Mouse (Mus musculus) adrenal gland, adult 18-20 months (tissue): ENCODE measurements around the gene Rcbtb2. TPM values are rescaled to one million over a fixed set of nuclear protein-coding genes. Genes with fewer than 3 reads are reported as not detected.
A peak's percentile ranks its signal among the peaks of the same experiment; 100 is the strongest.
"Not testable (repeated sequence)": the region's sequence is repeated elsewhere in the genome, so short reads cannot be mapped to it uniquely, and the experiment has no call there.

Experiments
- DNase-seq, 2 experiments: peaks; one replicate each; pipeline ENCODE4 v3.0.0; 2021 to 2022; ENCODE audit warnings: low spot score in 2 of 2
- total RNA-seq, 2 experiments: library from RNA; stranded (reverse); gene quantifications; 1 replicate in 1 of 2; 2 replicates in 1 of 2; pipeline ENCODE4 v1.2.3; 2021

Gene Rcbtb2
- total RNA-seq, 2 experiments from 2014 or later = 29.5 to 51.1 TPM

DNA sequence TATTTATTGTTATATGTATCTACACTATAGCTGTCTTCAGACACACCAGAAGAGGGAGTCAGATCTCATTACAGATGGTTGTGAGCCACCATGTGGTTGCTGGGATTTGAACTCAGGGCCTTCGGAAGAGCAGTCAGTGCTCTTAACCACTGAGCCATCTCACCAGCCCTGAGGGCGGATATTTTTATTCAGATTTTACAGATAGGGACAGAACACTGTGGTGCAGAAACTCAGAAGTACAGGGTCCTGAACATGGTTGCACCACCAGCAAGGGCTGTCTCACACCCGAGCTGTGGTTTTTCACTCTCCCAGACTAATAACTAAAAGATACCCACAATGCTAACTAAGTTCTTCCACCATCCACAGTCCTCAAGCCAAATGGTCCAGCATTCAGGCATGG is 7.9 kb upstream of the Rcbtb2 start:
- not testable (repeated sequence) for DNase-seq

DNA sequence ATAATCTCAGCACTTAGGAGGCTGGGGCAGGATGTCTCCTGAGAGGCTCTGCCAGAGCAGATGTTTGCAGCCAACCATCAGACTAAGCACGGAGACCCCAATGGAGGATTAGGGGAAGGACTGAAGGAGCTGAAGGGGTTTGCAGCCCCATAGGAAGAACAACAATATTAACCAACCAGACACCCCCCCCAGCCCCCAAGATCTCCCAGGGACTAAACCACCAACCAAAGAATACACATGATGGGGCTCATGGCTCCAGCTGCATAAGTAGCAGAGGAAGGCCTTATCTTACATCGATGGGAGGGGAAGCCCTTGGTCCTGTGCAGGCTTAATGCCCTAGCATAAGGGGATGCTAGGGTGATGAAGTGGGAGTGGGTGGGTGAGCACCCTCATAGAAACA is 6.5 kb upstream of the Rcbtb2 start:
- no peak for DNase-seq

DNA sequence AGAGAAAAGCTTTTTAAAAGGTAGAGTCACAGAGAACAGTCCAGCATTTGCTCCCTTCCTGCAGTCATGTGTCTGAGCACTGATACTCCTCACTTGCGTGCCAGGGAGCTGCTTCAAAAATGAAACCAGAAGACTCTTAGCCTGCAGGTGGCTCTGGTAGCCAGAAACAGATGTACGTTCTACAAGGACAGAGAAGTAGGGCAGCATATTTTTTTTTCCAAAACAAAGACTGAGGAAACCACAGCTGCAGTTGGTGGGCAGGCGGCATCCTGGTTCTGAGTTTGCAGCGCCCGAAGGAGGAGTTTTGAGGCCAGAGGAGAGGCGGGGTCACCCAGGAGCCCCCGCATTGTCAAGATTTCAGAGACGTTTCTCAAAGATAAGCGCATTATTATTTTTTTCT is 5.9 kb upstream of the Rcbtb2 start:
- no peak for DNase-seq

DNA sequence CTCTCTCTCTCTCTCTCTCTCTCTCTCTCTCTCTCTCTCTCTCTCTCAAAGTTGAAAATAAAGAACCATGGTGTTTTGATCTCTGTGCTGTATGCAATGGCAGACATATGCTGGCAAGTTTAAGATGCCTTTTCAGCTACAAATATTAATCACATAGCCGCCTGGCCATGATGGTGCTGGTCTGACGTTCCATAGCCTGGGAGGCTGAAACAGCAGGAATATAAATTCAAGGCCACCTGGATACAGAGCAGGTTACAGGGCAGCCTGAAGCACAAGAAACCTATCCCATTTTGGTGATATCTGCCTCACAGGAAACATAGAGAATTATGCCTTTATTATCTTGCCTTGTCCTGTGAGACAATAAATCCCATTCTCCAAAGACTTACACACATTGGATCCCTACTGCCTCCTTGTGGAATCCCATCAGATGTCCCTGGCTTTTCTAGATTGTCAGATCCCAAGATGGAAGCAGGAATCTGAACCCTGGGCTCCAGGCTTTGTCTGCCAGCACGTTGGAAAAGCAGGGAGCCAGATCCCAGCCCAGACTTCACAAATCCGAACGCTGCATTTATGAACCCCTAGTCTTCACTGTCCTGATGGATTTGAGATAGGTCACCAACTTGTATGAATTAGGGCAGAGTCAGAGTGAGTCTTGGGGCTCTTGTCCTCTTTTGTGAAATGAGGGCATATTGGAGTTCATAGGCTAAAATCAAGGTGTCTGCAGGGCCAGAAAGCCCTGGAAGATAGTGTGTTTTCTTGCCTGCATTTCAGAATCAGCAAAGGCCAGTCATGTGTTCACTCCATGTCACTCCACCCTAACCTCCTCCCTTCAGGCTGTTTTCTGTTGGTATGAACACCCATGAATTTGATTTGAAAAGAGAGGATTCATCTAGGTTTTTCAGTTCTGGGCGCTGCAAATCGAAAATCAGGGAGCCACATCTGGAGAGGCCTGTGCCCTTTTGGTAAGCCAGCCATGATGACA is 5.1 kb upstream of the Rcbtb2 start:
- DNase-seq = no peak

DNA sequence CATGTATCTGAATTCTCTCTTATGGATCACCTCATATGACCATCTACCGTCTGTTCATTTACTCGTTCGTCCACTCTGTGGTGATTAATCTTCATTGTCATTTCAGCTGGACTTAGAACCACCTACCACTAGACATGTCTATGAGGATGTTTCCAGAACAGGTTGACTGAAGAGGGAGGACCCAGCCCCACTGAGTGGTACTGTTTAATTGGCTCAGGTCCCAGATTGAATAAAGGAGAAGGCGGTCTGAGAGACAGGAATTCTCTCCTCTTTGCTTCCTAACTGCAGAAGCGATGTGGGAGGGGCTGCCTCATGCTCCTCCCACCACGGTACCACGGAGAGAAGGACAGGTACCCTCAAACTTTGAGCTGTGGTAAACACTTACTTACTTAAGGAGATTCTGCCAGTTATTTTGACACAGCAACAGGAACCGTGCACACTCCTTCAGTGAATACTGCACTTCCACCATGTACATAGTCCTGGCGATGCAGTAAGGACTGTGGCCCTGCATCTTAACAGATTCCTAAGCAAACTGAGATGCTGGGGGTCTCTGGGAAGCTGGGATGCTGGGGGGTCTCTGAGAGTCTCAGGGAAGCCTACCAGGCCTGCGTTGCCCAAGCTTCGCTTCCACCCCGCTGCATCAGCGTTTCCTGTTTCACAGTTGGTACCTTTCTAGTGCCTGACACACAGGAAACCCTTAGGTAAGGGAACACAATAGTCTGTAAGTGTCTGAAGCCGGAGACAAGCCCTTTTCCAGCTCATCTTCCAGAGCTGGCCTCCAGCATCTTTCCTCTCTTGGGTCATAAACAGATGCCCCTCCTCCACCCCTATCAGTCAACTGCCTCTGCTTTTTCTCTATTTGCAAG is 4.1 kb upstream of the Rcbtb2 start:
- no peak for DNase-seq

DNA sequence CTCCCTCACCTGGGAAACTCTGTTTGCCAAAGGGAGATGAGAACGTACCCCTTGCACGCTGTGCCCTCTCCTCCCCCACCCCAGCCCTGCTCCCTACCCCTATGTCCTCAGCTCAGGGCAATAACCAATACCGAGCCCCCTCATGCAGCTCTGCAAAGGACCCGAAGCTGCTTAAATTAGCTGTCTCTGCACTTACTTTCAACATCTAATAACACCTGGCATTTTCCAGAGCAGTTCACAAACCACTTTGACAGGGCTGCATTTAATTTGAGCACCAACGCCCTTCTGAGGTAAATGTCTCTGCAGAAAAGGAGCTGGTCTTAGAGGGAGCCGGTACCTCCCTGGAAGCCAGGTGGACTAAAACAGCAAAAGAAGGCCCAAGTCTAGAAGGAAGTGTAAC is 3.4 kb upstream of the Rcbtb2 start:
- no peak for DNase-seq

DNA sequence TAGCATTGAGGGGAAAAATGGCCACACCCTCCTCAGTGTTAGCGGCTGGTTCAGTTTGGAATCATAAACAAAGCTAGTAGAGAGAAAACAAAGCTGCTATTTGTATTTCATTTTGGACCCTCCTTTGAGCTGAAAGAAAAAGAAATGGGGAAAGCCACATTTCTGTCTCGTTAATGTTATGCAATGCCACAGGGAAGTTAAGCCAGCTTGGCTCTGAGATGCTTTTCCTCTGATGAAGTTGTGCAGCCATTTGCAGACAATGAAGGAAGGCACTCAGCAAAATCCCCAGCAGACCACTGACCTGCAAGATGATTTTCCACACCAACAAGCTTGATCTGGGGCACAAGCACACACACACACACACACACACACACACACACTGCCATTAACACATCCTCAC is 2.9 kb upstream of the Rcbtb2 start:
- DNase-seq = no peak

DNA sequence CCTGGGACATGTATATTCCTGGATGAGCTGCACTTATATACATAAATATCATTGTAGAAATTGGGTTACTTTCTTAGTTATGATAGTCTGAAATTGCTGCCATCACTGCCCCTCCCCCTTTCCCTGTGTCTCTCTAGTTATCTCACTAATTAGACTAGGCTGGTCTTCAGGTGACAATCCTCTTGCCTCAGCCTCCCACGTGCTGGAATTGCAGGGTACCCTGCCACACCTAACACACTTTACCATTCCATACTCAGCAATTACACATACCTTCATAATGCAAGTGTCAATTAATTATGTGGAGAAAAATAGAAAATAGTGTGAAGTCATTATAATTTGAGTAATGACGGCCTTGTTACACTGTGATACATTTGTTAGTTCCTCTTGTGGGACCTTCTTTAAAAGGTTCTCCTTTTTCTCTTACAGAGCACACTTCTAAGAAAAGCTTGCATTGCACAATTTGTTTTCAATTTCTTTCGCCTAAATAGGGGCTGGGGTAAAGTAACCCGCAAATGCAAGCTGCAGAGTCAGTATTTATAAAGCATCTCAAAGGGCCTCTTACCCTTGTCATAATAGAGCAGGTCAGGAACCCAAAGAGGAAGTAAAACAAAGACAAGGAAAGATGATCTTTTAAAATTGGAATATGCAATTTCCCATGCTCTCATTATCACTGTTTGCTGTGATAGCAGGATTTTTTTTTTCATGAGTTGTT is 470 bp upstream of the Rcbtb2 start:
- DNase-seq = no peak

DNA sequence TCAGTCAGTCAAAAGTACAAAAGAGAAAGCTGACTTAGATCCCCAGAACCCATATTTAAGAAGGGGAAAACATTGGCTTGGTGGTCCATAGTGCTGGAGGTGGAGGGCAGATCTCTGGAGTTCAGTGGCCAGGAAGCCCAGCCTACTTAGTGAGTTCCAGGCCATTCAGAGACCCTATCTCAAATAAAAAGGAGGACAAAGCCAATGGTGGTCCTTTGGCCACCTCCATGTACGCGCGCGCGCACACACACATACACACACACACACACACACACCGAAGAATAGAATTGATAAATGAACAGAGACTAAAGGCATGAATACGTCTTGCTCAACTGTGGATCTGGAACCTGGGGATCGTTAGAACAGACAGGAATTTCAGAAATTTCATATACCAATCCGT is 544 bp downstream of the Rcbtb2 start:
- DNase-seq = no peak

DNA sequence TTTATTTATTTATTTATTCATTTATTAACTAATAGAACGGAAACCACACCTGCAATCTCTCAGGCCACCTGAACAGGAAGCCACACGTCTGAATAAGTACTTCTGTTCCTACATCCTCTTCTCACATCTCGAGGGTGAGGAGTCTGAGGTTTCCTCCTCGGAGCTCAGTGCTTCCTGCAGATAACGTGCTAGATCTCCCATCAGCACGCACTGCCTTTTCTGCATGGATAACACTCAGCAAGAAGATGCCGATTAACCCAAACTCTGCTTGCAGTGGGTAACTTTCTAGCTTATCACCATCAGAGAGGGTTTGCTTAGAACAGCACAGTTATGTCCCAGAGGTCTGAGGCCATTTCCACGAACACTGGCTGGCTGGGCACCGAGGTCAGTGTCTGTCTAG is 949 bp downstream of the Rcbtb2 start:
- DNase-seq = no peak

DNA sequence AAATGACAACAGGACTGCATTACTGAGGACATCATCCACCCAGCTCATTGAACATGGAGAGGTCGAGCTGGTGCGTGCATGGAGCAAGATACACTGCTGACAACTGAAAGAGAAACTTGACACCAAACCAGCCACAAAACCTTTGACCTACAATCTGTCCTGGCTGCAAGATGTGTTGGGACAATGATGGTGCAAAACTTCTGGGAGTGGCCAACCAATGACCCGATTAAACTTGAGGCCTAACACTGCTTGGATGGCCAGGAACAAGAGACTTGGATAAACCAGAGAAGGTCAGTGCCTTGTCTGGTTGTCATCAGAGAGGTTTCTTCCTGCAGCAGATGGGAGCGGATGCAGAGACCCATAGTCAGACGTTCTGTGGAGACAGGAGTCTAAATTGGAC is 7.7 kb downstream of the Rcbtb2 start:
- no peak for DNase-seq

DNA sequence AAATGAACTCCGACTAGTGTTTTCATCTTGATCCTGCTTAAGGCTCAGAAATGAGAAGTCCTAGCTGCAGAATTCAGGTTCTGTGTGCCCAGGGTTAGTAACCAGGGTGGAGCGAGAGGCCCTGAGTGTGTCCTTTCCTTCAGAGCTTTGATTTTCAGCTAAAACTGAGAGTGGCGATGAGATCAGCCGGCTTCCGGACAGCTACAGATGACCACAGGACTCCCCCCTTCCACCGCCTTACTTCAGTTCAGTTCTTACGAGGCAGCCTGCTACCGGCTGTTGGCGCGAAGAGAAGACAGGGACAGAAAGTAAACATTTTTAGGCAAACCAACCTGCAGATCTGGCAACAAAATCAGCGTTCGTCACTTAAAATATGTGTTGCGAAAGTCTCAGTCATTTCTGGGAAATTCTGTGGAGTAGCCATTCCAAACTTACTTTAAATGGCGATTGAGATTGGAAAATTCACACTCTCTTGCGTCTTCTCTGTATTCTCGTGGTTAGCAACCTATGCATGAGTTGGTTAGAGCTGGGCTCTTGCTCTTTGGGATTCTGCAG is 9.1 kb downstream of the Rcbtb2 start:
- no peak for DNase-seq

DNA sequence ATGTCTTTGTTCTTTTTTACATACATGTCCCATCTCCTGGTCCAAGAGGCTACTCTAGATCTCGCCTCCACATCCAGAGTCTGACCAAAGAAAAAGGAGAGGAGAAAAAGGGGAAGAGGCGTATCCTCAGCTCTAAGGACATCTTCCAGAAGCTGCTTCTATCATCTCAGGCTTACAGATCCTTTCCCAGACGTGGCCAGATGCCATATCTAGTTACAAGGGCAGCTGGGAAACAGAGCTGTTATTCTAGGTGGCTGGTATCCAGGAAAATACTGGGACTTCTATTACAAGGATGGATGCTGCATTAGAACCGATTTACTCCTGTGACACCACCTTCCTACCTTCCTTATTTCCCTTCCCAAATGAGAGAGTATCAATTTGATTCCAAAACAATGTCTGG is 9.9 kb downstream of the Rcbtb2 start:
- DNase-seq = no peak

DNA sequence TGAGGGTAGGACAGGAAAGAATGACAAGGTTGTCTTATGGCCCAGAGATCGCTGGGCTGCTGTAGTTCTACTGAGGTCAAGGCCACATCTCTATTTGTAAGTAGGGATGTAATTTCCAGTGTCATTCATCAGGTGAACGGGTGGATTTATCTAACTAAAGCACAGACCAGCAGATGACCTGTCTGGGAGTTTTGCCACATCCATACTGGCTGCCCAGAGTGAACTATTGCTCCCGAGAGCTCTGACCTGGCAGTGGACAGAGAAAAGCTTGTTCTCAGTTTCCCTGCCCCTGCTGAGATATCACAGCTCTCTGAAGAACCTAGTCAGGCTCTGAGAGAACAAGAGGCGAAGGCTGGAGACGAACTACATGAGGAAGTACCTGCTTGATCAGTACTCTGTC is 14.4 kb downstream of the Rcbtb2 start:
- no peak for DNase-seq

DNA sequence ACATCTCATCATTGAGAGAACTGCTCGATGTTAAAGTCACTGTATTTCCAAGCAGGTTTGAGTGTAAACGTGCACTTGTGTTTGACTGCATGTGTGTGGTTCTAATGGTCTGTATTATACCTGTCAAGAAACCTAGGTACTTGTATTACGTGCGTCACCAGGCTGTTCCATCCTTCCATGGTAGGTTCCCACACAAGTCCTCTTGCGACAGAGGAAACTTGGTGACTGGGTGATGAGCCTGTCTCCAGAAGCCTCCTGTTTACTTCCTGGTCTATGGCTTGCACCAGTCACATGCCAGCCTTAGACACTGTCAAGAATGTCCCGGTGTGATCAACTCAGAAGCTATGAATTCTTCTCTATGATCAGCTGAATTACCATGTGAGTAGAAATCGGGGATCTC is 15.6 kb downstream of the Rcbtb2 start:
- DNase-seq = no peak

DNA sequence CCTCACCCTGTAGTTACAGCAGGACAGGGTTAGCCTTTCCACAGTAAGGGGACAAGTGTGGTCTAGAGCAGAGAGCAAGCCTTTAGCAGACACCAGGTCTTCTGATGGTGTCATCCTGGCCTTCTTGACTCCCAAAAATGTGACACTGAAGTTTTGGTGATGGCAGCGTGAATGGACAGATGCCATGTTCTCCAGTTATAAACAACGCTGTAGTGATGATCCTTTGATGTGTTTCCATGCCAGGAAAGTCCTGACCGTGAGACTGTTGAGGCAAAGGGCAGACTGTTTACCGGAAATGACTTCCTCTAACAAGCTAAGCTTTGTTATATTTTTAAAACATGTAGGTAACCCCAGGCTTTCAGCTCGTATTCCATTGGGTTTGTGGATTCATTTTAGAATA is 17.0 kb downstream of the Rcbtb2 start:
- no peak for DNase-seq

DNA sequence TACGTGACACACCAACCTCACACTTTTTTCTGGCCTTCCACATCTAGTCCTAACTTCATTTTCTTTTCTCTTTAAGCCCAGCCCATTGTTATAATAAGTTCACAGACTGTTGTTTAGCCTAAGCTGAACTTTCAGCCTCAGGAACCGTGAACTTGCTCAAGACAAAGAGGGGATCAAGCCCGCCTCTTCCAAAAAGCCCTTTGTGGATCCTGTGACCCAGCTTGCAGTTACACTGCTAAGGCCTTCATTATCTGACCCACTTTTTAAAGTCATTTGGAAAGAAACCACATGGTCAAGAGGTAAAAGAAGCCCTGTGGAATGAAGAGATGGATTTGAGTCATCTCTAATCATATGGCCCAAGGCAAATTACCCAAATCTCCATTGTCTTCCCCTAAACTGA is 19.0 kb downstream of the Rcbtb2 start:
- no peak for DNase-seq

DNA sequence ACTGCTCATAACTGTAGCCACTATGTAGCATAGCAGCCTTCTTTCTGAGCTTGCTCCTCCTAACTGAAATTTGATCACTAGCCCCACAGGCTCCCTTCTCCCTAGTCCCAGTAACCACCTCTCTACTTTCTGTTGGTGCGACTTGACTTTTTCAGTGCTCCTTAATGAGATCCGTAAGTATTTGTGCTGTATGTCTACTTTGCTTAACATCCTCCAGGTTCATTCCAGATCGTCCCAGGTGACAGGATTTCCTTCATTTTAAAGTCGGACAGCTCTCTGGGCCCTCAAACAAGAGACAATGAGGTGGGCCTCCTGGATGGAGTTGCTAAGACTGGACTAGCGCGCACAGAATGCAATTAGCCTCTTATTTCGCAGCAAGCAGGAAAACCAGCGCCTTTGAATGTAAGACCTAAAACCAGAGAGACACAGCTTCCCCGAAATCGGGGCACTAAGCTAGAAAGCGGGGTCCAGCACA is 19.6 kb downstream of the Rcbtb2 start:
- peak in 1 of 2 experiments; percentile 33 for DNase-seq

DNA sequence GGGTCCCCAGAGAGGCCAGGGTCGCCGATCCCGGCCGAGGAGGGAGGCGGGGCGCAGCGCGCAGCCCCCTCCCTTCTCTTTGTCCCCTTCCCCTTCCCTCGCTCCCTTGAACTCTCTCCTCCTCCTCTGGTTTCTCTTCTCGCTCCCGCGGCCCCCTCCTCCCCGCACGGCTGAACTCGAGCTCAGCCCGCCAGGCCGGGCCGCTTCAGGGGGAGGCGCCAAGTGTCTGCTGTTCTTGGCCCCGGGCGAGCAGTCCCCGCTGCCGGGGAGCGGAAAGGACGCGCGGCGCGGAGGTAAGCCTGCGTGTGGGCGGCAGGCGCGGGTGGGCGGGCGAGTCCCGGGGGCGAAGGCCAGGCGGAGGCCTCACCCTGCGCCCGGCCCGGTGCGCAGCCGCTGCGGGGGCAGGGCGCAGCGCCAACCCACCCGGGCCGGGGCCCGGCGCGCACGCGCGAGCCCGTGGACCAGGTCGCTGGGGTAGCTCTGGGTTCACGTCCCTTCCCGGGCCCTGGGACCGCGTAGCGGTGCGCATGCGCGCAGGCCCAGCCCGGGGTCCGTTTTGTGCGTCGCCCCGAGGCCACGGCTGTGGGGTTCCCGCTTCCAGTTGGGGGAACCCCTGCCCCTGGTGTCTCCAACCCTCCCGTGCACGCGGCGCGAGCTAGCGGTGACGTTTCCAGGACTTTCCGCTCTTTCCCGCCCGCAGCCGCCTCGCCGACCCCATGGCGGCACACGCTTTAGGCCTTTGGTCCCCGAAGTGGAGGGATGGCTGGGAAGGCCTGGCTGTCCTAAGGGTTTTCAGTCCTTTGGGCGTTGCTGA is 20.3 kb downstream of the Rcbtb2 start:
- peak; percentile 83 to 85 for DNase-seq
